Mouse (Mus musculus) liver, adult (tissue): ENCODE data around the gene Gm21994.
"Not testable (repeated sequence)": the region's sequence is repeated elsewhere in the genome, so short reads cannot be mapped to it uniquely, and the experiment has no call there.

Experiments
- GATA4 ChIP-seq: IDR thresholded peaks from 2 replicates; pipeline ENCODE4 v1.6.1; 2014; ENCODE audit warnings: mild to moderate bottlenecking, low read length; ENCODE audit not compliant: insufficient replicate concordance

The Gm21994 gene

DNA sequence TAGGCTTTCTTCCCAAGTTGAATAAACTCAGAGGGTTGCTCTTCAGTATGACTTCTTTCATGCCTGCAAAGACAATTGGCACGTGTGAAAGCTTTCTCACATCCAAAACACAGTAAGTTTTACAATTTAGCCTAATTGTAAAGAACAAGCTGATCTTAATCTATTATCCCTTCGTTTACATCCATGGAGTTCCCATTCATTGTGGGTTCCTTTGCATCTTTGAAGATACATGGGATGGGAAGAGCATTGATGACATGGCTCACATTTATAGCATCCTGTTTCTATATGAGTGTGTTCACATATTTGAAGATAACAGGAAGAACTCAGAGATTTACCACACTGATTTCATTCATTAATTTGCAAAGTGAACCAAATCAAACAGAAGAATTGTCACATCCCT lies at the start of gene Gm21994:
TSS of gene Gm21994 (minus strand) at position 101 of the 400 bp plus-strand sequence.
- TF ChIP-seq GATA4: not testable (repeated sequence)

DNA sequence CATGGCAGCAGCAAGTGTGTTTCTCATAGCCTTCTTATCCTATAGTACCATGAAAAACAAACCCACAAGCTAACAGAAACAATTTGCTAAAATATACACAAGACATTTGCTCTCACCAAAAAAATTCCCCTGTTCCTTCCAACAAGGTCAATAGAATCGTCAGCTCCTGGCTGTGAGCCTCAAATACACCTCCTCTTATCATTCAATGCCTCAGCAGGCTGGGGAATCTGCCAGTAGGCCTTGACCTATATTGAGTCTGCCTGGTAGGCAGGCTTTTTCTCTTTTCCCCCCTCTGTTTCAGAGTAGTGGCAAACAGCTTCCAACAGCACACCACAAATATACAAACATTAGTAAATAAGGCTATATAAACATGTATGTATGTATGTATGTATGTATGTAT lies 43.7 kb upstream of the Gm21994 start:
- no peak for TF ChIP-seq GATA4

GRCm38 (mm10) chr2:150293669-150294068 lies 38.3 kb upstream of the Gm21994 start:
- TF ChIP-seq GATA4: no peak

GRCm38 (mm10) chr2:150257291-150257690 lies 1.9 kb upstream of the Gm21994 start, which contains the start of gene Gm14124:
Gene Gm14124, plus strand, starts transcription at chr2:150257517.
- not testable (repeated sequence) for TF ChIP-seq GATA4

DNA sequence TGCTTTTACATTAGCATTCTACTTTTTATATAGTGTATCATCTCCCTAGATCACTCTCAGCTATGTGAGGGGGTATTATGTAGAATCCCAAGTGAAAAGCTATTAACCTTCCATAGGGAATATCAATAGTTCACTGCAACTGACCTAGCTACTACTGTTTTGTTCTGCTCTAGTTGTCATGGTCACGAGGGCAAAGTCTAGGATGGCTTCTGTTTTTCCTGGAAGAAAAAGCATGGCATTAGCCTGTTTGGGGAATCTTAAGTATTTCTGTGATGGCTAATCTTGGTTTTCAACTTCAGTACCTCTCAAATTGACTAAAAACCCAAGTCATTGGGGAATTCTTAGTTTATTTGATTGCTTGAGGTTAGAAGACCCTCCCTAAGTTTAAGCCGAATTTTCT lies 12.2 kb downstream of the Gm21994 start:
- TF ChIP-seq GATA4: no peak

GRCm38 (mm10) chr2:150217600-150218362 lies 37.6 kb downstream of the Gm21994 start, which contains the start of gene Zfp937:
Gene Zfp937, plus strand, starts transcription at chr2:150218073.
- not testable (repeated sequence) for TF ChIP-seq GATA4
